Mouse (Mus musculus) limb, embryonic 10.5 days (tissue): Measurements from ENCODE around the gene Zdhhc18. TPM values are rescaled to one million over a fixed set of nuclear protein-coding genes. Genes with fewer than 3 reads are reported as not detected.

ENCODE experiments used
- DNase-seq: peaks from one replicate; pipeline ENCODE4 v3.0.0-alpha.2; 2017; ENCODE audit warnings: low spot score
- H3K27ac ChIP-seq: fragments of 300-500 bp; sonication (generic); 2 replicates; pipeline ENCODE4 v1.5.1; 2016; ENCODE audit warnings: mild to moderate bottlenecking
- H3K27me3 ChIP-seq: fragments of 300-500 bp; sonication (generic); 2 replicates; pipeline ENCODE4 v1.6.1; 2016; ENCODE audit warnings: low read depth, mild to moderate bottlenecking; ENCODE audit not compliant: poor library complexity, severe bottlenecking
- H3K36me3 ChIP-seq: fragments of 300-500 bp; sonication (generic); 2 replicates; pipeline ENCODE4 v1.6.1; 2016; ENCODE audit warnings: mild to moderate bottlenecking, moderate library complexity
- H3K4me1 ChIP-seq: fragments of 300-500 bp; sonication (generic); 2 replicates; pipeline ENCODE4 v1.6.1; 2016
- H3K4me3 ChIP-seq: fragments of 300-500 bp; sonication (generic); 2 replicates; pipeline ENCODE4 v1.5.1; 2016; ENCODE audit warnings: mild to moderate bottlenecking, moderate library complexity
- H3K9me3 ChIP-seq: fragments of 300-500 bp; sonication (generic); replicated peaks from 2 replicates; pipeline ENCODE4 v1.6.1; 2016; ENCODE audit warnings: mild to moderate bottlenecking
- WGBS: fragments of 180-500 bp; shearing (Covaris S2); methylation state at CpG from one replicate; pipeline ENCODE4 v1.1.7; 2016; 5-methylcytosine and 5-hydroxymethylcytosine counted together
- polyA plus RNA-seq: library from polyadenylated mRNA; unstranded; fragments of >200 nt; fragmentation: Nextera tagmentation; extraction: Ambion mirVana; gene quantifications from 2 replicates; pipeline ENCODE4 v1.2.1, GENCODE M21; 2016

Gene Zdhhc18
- polyA plus RNA-seq, 1 experiment from 2014 or later: 4.0 TPM

- 4% methylated on average over 24 of the region's 24 CpGs for WGBS
- H3K4me3 ChIP-seq: peak overlapping the region; percentile 85
- peaks cover 16% of the 10 kb centered on the region; the same call in 1 of the 2 replicates for H3K36me3 ChIP-seq
- H3K27ac ChIP-seq: peak overlapping the region; percentile 98
- no peaks in the 10 kb centered on the region for H3K9me3 ChIP-seq
- no peak for DNase-seq
- H3K4me1 ChIP-seq: peaks cover 69% of the 10 kb centered on the region
- no peaks in the 10 kb centered on the region for H3K27me3 ChIP-seq
Measured at GRCm38 (mm10) chr4:133672845-133673647, 23.1 kb upstream of the Zdhhc18 start.

GRCm38 (mm10) chr4:133671881-133672844, 22.2 kb upstream of the Zdhhc18 start, which contains the start of gene Pigv:
Gene Pigv, minus strand, starts transcription at chr4:133672647.
- peaks cover 67% of the 10 kb centered on the region for H3K4me1 ChIP-seq
- under 1% methylated on average over 76 of the region's 76 CpGs for WGBS
- DNase-seq: peak; percentile 99
- H3K4me3 ChIP-seq: peak within 1 kb of the TSS; percentile 85
- H3K9me3 ChIP-seq: no peaks in the 10 kb centered on the region
- H3K27ac ChIP-seq: peak within 1 kb of the TSS; percentile 98
- no peaks in the 10 kb centered on the region for H3K27me3 ChIP-seq
- H3K36me3 ChIP-seq: peaks cover 22% of the 10 kb centered on the region; the same call in 1 of the 2 replicates

GRCm38 (mm10) chr4:133671184-133671880, 21.4 kb upstream of the Zdhhc18 start:
- Histone ChIP-seq H3K4me1 (peaks cover 63% of the 10 kb centered on the region), H3K36me3 (peaks cover 30% of the 10 kb centered on the region), H3K27me3 (no peaks in the 10 kb centered on the region), H3K27ac (peak overlapping the region; percentile 98), H3K9me3 (no peaks in the 10 kb centered on the region), H3K4me3 (peak overlapping the region; percentile 85)
- 4% methylated on average over 13 of the region's 13 CpGs for WGBS
- peak; percentile 91 for DNase-seq

GRCm38 (mm10) chr4:133669652-133670210, 19.8 kb upstream of the Zdhhc18 start:
- no peak for DNase-seq
- peaks cover 63% of the 10 kb centered on the region for H3K4me1 ChIP-seq
- no peak overlapping the region for H3K27ac ChIP-seq
- no peaks in the 10 kb centered on the region for H3K9me3 ChIP-seq
- peaks cover 42% of the 10 kb centered on the region for H3K36me3 ChIP-seq
- H3K4me3 ChIP-seq: no peak overlapping the region
- H3K27me3 ChIP-seq: no peaks in the 10 kb centered on the region
- WGBS: 66% methylated on average over 6 of the region's 6 CpGs

- Histone ChIP-seq H3K27ac (no peak overlapping the region), H3K9me3 (no peaks in the 10 kb centered on the region)
- 81% methylated on average over 3 of the region's 3 CpGs for WGBS
Measured at GRCm38 (mm10) chr4:133668537-133668936, 18.6 kb upstream of the Zdhhc18 start.

GRCm38 (mm10) chr4:133666199-133666598, 16.2 kb upstream of the Zdhhc18 start:
- H3K4me1 ChIP-seq: peaks cover 36% of the 10 kb centered on the region

More at GRCm38 (mm10) chr4:133668537-133668936, 18.6 kb upstream of the Zdhhc18 start:
- Histone ChIP-seq H3K36me3 (peaks cover 48% of the 10 kb centered on the region), H3K4me3 (no peak overlapping the region), H3K27me3 (no peaks in the 10 kb centered on the region), H3K4me1 (peaks cover 54% of the 10 kb centered on the region)
- DNase-seq: no peak

GRCm38 (mm10) chr4:133665118-133665517, 15.2 kb upstream of the Zdhhc18 start:
- H3K27me3 ChIP-seq: no peaks in the 10 kb centered on the region
- H3K4me3 ChIP-seq: peak overlapping the region; percentile 2; the same call in 1 of the 2 replicates
- DNase-seq: no peak
- peaks cover 36% of the 10 kb centered on the region for H3K4me1 ChIP-seq
- 75% methylated on average over 11 of the region's 11 CpGs for WGBS
- no peaks in the 10 kb centered on the region for H3K9me3 ChIP-seq
- peak overlapping the region; percentile 80 for H3K27ac ChIP-seq
- H3K36me3 ChIP-seq: peaks cover 59% of the 10 kb centered on the region

More at GRCm38 (mm10) chr4:133666199-133666598, 16.2 kb upstream of the Zdhhc18 start:
- DNase-seq: no peak
- WGBS: 88% methylated on average over 6 of the region's 6 CpGs
- H3K36me3 ChIP-seq: peaks cover 59% of the 10 kb centered on the region
- peak overlapping the region; percentile 80 for H3K27ac ChIP-seq
- H3K9me3 ChIP-seq: no peaks in the 10 kb centered on the region
- H3K27me3 ChIP-seq: no peaks in the 10 kb centered on the region
- H3K4me3 ChIP-seq: no peak overlapping the region

GRCm38 (mm10) chr4:133662945-133663344, 13.0 kb upstream of the Zdhhc18 start:
- no peak for DNase-seq
- Histone ChIP-seq H3K36me3 (peaks cover 44% of the 10 kb centered on the region), H3K9me3 (no peaks in the 10 kb centered on the region), H3K4me3 (no peak overlapping the region), H3K4me1 (peaks cover 58% of the 10 kb centered on the region), H3K27ac (no peak overlapping the region), H3K27me3 (no peaks in the 10 kb centered on the region)
- 89% methylated on average over 8 of the region's 8 CpGs for WGBS

- H3K4me1 ChIP-seq: peaks cover 61% of the 10 kb centered on the region
- 0 out of 2 replicates have a peak overlapping the region, but pooled peaks have one; percentile 15 for H3K27ac ChIP-seq
- WGBS: 91% methylated on average over 8 of the region's 8 CpGs
- H3K36me3 ChIP-seq: peaks cover 39% of the 10 kb centered on the region
- no peaks in the 10 kb centered on the region for H3K9me3 ChIP-seq
- DNase-seq: no peak
- H3K4me3 ChIP-seq: no peak overlapping the region
- H3K27me3 ChIP-seq: no peaks in the 10 kb centered on the region
Measured at GRCm38 (mm10) chr4:133662421-133662820, 12.5 kb upstream of the Zdhhc18 start.

GRCm38 (mm10) chr4:133660193-133661155, 10.5 kb upstream of the Zdhhc18 start:
- Histone ChIP-seq H3K27ac (peak overlapping the region; percentile 81), H3K9me3 (no peaks in the 10 kb centered on the region), H3K4me1 (peaks cover 54% of the 10 kb centered on the region), H3K36me3 (peaks cover 24% of the 10 kb centered on the region), H3K4me3 (peak overlapping the region; percentile 36), H3K27me3 (no peaks in the 10 kb centered on the region)
- peak; percentile 72 for DNase-seq
- 12% methylated on average over 10 of the region's 10 CpGs for WGBS

- peak; percentile 54 for DNase-seq
- WGBS: 6% methylated on average over 15 of the region's 15 CpGs
Measured at GRCm38 (mm10) chr4:133659497-133660192, 9.7 kb upstream of the Zdhhc18 start.

More at GRCm38 (mm10) chr4:133659497-133660192, 9.7 kb upstream of the Zdhhc18 start:
- Histone ChIP-seq H3K27ac (peak overlapping the region; percentile 81), H3K9me3 (no peaks in the 10 kb centered on the region), H3K4me3 (peak overlapping the region; percentile 36), H3K27me3 (no peaks in the 10 kb centered on the region), H3K36me3 (peaks cover 16% of the 10 kb centered on the region), H3K4me1 (peaks cover 46% of the 10 kb centered on the region)
